Mouse (Mus musculus) heart, embryonic 10.5 days (tissue): ENCODE results near the gene 1700029F12Rik. TPM values are rescaled to one million over a fixed set of nuclear protein-coding genes. Genes with fewer than 3 reads are reported as not detected.
A peak's percentile ranks its signal among the peaks of the same experiment; 100 is the strongest.

ENCODE experiments used
- DNase-seq: peaks from one replicate; pipeline ENCODE4 v3.0.0-alpha.2; 2017; ENCODE audit warnings: low spot score
- H3K27ac ChIP-seq: fragments of 300-500 bp; sonication (generic); 2 replicates; pipeline ENCODE4 v1.5.1; 2016; ENCODE audit warnings: mild to moderate bottlenecking
- H3K27me3 ChIP-seq: fragments of 300-500 bp; sonication (generic); 2 replicates; pipeline ENCODE4 v1.6.1; 2016; ENCODE audit warnings: mild to moderate bottlenecking; ENCODE audit not compliant: poor library complexity, insufficient read depth, severe bottlenecking
- H3K36me3 ChIP-seq: fragments of 300-500 bp; sonication (generic); 2 replicates; pipeline ENCODE4 v1.6.1; 2016; ENCODE audit warnings: mild to moderate bottlenecking, moderate library complexity
- H3K4me1 ChIP-seq: fragments of 300-500 bp; sonication (generic); 2 replicates; pipeline ENCODE4 v1.6.1; 2016; ENCODE audit warnings: mild to moderate bottlenecking
- H3K4me3 ChIP-seq: fragments of 300-500 bp; sonication (generic); 2 replicates; pipeline ENCODE4 v1.5.1; 2016; ENCODE audit warnings: mild to moderate bottlenecking, moderate library complexity
- H3K9me3 ChIP-seq: fragments of 300-500 bp; sonication (generic); 2 replicates; pipeline ENCODE4 v1.6.1; 2016; ENCODE audit warnings: mild to moderate bottlenecking, moderate library complexity
- WGBS: fragments of 180-500 bp; shearing (Covaris S2); methylation state at CpG from one replicate; pipeline ENCODE4 v1.1.7; 2016; 5-methylcytosine and 5-hydroxymethylcytosine counted together
- polyA plus RNA-seq: library from polyadenylated mRNA; unstranded; fragments of >200 nt; fragmentation: Nextera tagmentation; extraction: Ambion mirVana; gene quantifications from 2 replicates; pipeline ENCODE4 v1.2.1, GENCODE M21; 2016

1700029F12Rik gene
- polyA plus RNA-seq, 1 experiment from 2014 or later = not detected

GRCm38 (mm10) chr13:96984688-96985087 is 49.5 kb downstream of the 1700029F12Rik start:
- no peak for DNase-seq

GRCm38 (mm10) chr13:96983251-96984126 is 50.7 kb downstream of the 1700029F12Rik start:
- Histone ChIP-seq H3K4me1 (peaks cover 15% of the 10 kb centered on the region), H3K27me3 (no peaks in the 10 kb centered on the region), H3K9me3 (no peaks in the 10 kb centered on the region), H3K4me3 (no peak overlapping the region), H3K36me3 (no peaks in the 10 kb centered on the region), H3K27ac (peak overlapping the region; percentile 56)
- WGBS = 66% methylated on average over 26 of the region's 26 CpGs
- DNase-seq = no peak

More at GRCm38 (mm10) chr13:96984688-96985087, 49.5 kb downstream of the 1700029F12Rik start:
- Histone ChIP-seq H3K27ac (no peak overlapping the region), H3K36me3 (no peaks in the 10 kb centered on the region), H3K4me1 (peaks cover 15% of the 10 kb centered on the region), H3K4me3 (no peak overlapping the region), H3K9me3 (no peaks in the 10 kb centered on the region), H3K27me3 (no peaks in the 10 kb centered on the region)
- WGBS = 76% methylated on average over 5 of the region's 5 CpGs

GRCm38 (mm10) chr13:96980561-96980960 is 53.6 kb downstream of the 1700029F12Rik start:
- H3K27me3 ChIP-seq = no peaks in the 10 kb centered on the region
- H3K27ac ChIP-seq = no peak overlapping the region

GRCm38 (mm10) chr13:96976986-96977595 is 57.1 kb downstream of the 1700029F12Rik start:
- Histone ChIP-seq H3K9me3 (no peaks in the 10 kb centered on the region), H3K27ac (no peak overlapping the region), H3K4me1 (peaks cover 5% of the 10 kb centered on the region), H3K27me3 (no peaks in the 10 kb centered on the region), H3K36me3 (no peaks in the 10 kb centered on the region), H3K4me3 (no peak overlapping the region)
- no peak for DNase-seq
- WGBS = 78% methylated on average over 6 of the region's 6 CpGs

More at GRCm38 (mm10) chr13:96980561-96980960, 53.6 kb downstream of the 1700029F12Rik start:
- H3K4me1 ChIP-seq = peaks cover 10% of the 10 kb centered on the region
- no peak overlapping the region for H3K4me3 ChIP-seq
- no peaks in the 10 kb centered on the region for H3K36me3 ChIP-seq
- no peak for DNase-seq
- H3K9me3 ChIP-seq = no peaks in the 10 kb centered on the region

- no peaks in the 10 kb centered on the region for H3K9me3 ChIP-seq
- H3K4me3 ChIP-seq = no peak overlapping the region
- no peak overlapping the region for H3K27ac ChIP-seq
- no peak for DNase-seq
- H3K36me3 ChIP-seq = no peaks in the 10 kb centered on the region
- H3K4me1 ChIP-seq = peaks cover 20% of the 10 kb centered on the region
- WGBS = 92% methylated on average over 4 of the region's 4 CpGs
- H3K27me3 ChIP-seq = no peaks in the 10 kb centered on the region
These were observed 60.8 kb downstream of the 1700029F12Rik start for GRCm38 (mm10) chr13:96973318-96973717.

Other genes with a start within 250 kb of the 1700029F12Rik start
- gene Gcnt4, start 109.7 kb downstream of the 1700029F12Rik start, polyA plus RNA-seq = 0.28 and 0.49 TPM in 2 replicates
- 12.7 and 16.3 TPM in 2 replicates for gene Fam169a, start 32.9 kb upstream of the 1700029F12Rik start, polyA plus RNA-seq
- gene Gm6169, start 64.9 kb upstream of the 1700029F12Rik start, polyA plus RNA-seq = 1.9 and 3.1 TPM in 2 replicates
- gene Gfm2, start 103.6 kb upstream of the 1700029F12Rik start, polyA plus RNA-seq = 37.2 and 41.0 TPM in 2 replicates
- gene Nsa2, start 103.6 kb upstream of the 1700029F12Rik start, polyA plus RNA-seq = 45.5 and 51.0 TPM in 2 replicates
- gene Hexb, start 164.0 kb upstream of the 1700029F12Rik start, polyA plus RNA-seq = 23.3 and 24.9 TPM in 2 replicates
- gene Enc1, start 206.7 kb upstream of the 1700029F12Rik start, polyA plus RNA-seq = 3.9 and 4.2 TPM in 2 replicates